Mouse (Mus musculus): ENCODE measurements around the gene Tspan6.

DNA sequence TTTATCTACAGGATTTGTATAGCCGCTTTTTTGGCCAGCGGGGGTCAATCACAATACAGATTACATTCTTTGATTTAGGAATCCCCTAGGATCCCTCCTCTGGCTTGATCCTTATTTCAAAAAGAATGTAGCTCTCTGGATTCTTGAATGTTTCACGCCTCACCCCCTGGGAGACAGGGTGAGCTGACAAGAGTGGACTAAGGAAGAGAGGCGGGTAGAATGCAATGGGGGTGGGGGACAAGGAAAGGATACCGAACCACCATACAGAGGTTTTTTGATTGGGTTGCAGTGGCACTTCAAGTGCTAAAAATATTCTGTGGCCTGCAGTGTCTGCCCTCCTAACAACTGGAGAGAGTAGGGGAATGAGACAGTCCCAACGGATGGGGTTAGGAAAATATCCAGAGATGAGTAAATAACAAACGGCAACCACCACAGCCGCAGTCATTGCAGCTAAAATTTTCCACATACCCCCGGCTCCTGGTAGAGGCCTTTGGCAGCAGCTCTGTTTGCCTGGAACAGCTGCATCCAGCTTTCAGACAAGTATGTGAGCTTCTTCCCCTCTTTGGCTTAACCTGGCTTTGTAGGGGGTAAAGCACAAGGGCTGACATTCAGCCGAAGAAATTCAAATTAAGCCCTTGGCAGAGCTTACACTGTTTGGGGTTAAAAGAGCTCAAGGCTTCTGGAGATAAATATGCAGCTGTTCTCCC lies 13.3 kb upstream of the Tspan6 start:
- TF ChIP-seq CTCF (IDR thresholded peaks at IDR 0.05; ENCODE audit: borderline replicate concordance, insufficient read depth, low read length) = no peak
- no peak for TF ChIP-seq POLR2A (IDR thresholded peaks at IDR 0.05; ENCODE audit: low read depth, low read length)

All from embryonic fibroblast, embryonic 13.5 days (primary cell).